In the genomic region with DNA sequence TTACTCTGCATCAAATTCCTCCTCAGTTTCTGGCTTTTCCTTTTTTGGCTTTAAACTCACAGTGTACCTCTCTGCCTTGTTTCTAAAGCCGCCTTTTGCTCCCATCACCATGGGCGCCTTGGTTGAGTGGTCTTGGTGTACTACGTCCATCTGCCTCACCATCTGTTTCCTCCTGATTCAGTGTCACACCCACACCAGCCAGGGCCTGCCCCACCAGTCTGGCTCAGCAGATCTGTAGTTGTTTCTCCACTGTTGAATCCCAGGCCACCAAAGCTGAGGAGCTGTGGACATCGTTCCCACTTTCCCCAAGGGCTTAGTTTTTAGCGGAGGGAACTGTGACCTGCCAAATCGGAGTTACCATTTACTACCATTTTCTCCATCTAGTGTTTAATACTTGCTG, we compare ENCODE assay signal across 12 mouse cellular contexts. TPM values are rescaled to one million over a fixed set of nuclear protein-coding genes. Genes with fewer than 3 reads are reported as not detected.
DNase-seq lines count a peak whose midpoint lies in the region; ATAC-seq and TF ChIP-seq lines count a peak whose summit lies in the region.
"Had no signal": no experiment of that assay in that cellular context is flagged by ENCODE, and none has a peak within 500 bp of the region (broad histone marks: within the 10 kb centered on the region; RNA-seq: fewer than 3 reads in every experiment).

No protein-coding gene starts in this region.

- H3K4me3 ChIP-seq in liver, embryonic 13.5 days (replicated peaks) = no peak overlapping the region
- H3K4me3 ChIP-seq in kidney, embryonic 15.5 days (replicated peaks) = no peak overlapping the region
- H3K4me3 ChIP-seq: embryonic facial prominence, embryonic 15.5 days; heart, embryonic 15.5 days had no signal

- ATAC-seq in liver, embryonic 13.5 days (ENCODE audit: low read depth) = peak; percentile 63
- no peak for ATAC-seq in kidney, embryonic 15.5 days (replicated peaks; ENCODE audit: low FRiP score)

- no peak for TF ChIP-seq CTCF in brain, embryonic 14.5 days (IDR thresholded peaks at IDR 0.05; ENCODE audit: borderline replicate concordance, extremely low read depth, insufficient read depth, insufficient read length)

- H3K4me1 ChIP-seq in liver, embryonic 13.5 days (replicated peaks) = peaks cover 25% of the 10 kb centered on the region
- H3K4me1 ChIP-seq in kidney, embryonic 15.5 days = no peaks in the 10 kb centered on the region

- no peak overlapping the region for H3K4me2 ChIP-seq in liver, embryonic 13.5 days
- no peak overlapping the region for H3K4me2 ChIP-seq in kidney, embryonic 15.5 days
- H3K4me2 ChIP-seq: embryonic facial prominence, embryonic 15.5 days; heart, embryonic 15.5 days had no signal

- no peak for TF ChIP-seq POLR2A in brain, embryonic 14.5 days (IDR thresholded peaks at IDR 0.05; ENCODE audit: borderline replicate concordance, extremely low read depth, insufficient read depth, insufficient read length, poor library complexity, severe bottlenecking)

- no peaks in the 10 kb centered on the region for H3K9me3 ChIP-seq in liver, embryonic 13.5 days (replicated peaks)
- no peaks in the 10 kb centered on the region for H3K9me3 ChIP-seq in kidney, embryonic 15.5 days (replicated peaks)
- H3K9me3 ChIP-seq: embryonic facial prominence, embryonic 15.5 days; heart, embryonic 15.5 days had no signal

- no peaks in the 10 kb centered on the region for H3K27me3 ChIP-seq in liver, embryonic 13.5 days
- H3K27me3 ChIP-seq in kidney, embryonic 15.5 days = no peaks in the 10 kb centered on the region
- H3K27me3 ChIP-seq: embryonic facial prominence, embryonic 15.5 days; heart, embryonic 15.5 days had no signal

- WGBS in liver, embryonic 13.5 days (ENCODE audit: insufficient replicate concordance) = 40% methylated on average over 6 of the region's 6 CpGs
- 79% methylated on average over 6 of the region's 6 CpGs for WGBS in kidney, embryonic 15.5 days

- H3K9ac ChIP-seq in liver, embryonic 13.5 days = no peak overlapping the region
- H3K9ac ChIP-seq in kidney, embryonic 15.5 days = no peak overlapping the region
- H3K9ac ChIP-seq: embryonic facial prominence, embryonic 15.5 days; heart, embryonic 15.5 days had no signal

- H3K36me3 ChIP-seq in liver, embryonic 13.5 days = 0 out of 2 replicates have a peak, but pooled peaks cover 3% of the 10 kb centered on the region
- H3K36me3 ChIP-seq in kidney, embryonic 15.5 days = no peaks in the 10 kb centered on the region
- H3K36me3 ChIP-seq: embryonic facial prominence, embryonic 15.5 days; heart, embryonic 15.5 days had no signal

- peak; percentile 71 for DNase-seq in layer of hippocampus, adult 11-12 months (ENCODE audit: low spot score)
- DNase-seq in layer of hippocampus, postnatal 10 days (ENCODE audit: low spot score in 2 of 2) = no peak
- DNase-seq in brain, embryonic 14.5 days (ENCODE audit: low read depth) = peak; percentile 50
- DNase-seq in cerebellum, postnatal 10 days = peak; percentile 91 to 94
- no peak for DNase-seq in liver, embryonic 13.5 days
- no peak for DNase-seq in adrenal gland, postnatal 14 days
- DNase-seq: lung, postnatal 14 days; retina, postnatal 1 day had no signal

- no peak overlapping the region for H3K27ac ChIP-seq in liver, embryonic 13.5 days
- no peak overlapping the region for H3K27ac ChIP-seq in kidney, embryonic 15.5 days
- H3K27ac ChIP-seq: embryonic facial prominence, embryonic 15.5 days; heart, embryonic 15.5 days; stomach, postnatal 0 days had no signal

RNA-seq across cellular contexts. Expression of gene Snx30, which starts 20.0 kb away (rescaled TPM):
- 10 to 100 TPM; 55.4 to 59.4 TPM for total RNA-seq in layer of hippocampus, postnatal 10 days (2021)
- polyA plus RNA-seq in brain, embryonic 14.5 days (2012; rRNA removed) = 9.3 and 16.0 TPM in 2 replicates
- 3.4 and 4.5 TPM in 2 replicates for polyA plus RNA-seq in liver, embryonic 13.5 days (2015; fragmentation: Nextera tagmentation; extraction: Ambion mirVana)
- polyA plus RNA-seq in kidney, embryonic 15.5 days (2015; fragmentation: Nextera tagmentation; extraction: Ambion mirVana) = 6.0 and 7.7 TPM in 2 replicates
- 7.3 and 9.5 TPM in 2 replicates for total RNA-seq in adrenal gland, postnatal 14 days (2021)

RNA-seq across cellular contexts. Expression of gene Inip, which starts 24.2 kb away (rescaled TPM):
- 10 to 100 TPM; 21.7 to 22.2 TPM for total RNA-seq in layer of hippocampus, postnatal 10 days (2021)
- 31.3 and 32.8 TPM in 2 replicates for polyA plus RNA-seq in brain, embryonic 14.5 days (2012; rRNA removed)
- 24.7 and 30.0 TPM in 2 replicates for polyA plus RNA-seq in liver, embryonic 13.5 days (2015; fragmentation: Nextera tagmentation; extraction: Ambion mirVana)
- 59.3 and 63.3 TPM in 2 replicates for polyA plus RNA-seq in kidney, embryonic 15.5 days (2015; fragmentation: Nextera tagmentation; extraction: Ambion mirVana)
- total RNA-seq in adrenal gland, postnatal 14 days (2021) = 14.2 and 19.3 TPM in 2 replicates

Comparison
In these comparisons a context has a peak if more than half of its experiments do, and no peak if none do; other contexts are left out.
1. DNase-seq: peak in layer of hippocampus, adult 11-12 months (single experiment), brain, embryonic 14.5 days (single experiment) and cerebellum, postnatal 10 days (2 of 2); none in layer of hippocampus, postnatal 10 days (0 of 2), liver, embryonic 13.5 days (single experiment) and adrenal gland, postnatal 14 days (single experiment).